Mouse (Mus musculus) cerebellum, adult 2 months (tissue): ENCODE results near the gene Hsd17b6.

Experiments used
- CTCF ChIP-seq: fragments of 200-500 bp; IDR thresholded peaks from 2 replicates; pipeline ENCODE4 v1.5.1; 2011; ENCODE audit warnings: low read depth, mild to moderate bottlenecking, control low read depth, low read length, moderate library complexity, borderline replicate concordance; ENCODE audit not compliant: insufficient read depth
- POLR2A ChIP-seq: fragments of 200-500 bp; IDR thresholded peaks from 2 replicates; pipeline ENCODE4 v1.6.1; 2011; ENCODE audit warnings: low read length, control low read depth, borderline replicate concordance; ENCODE audit not compliant: insufficient read depth

- TF ChIP-seq POLR2A: no peak
- no peak for TF ChIP-seq CTCF
Observed at GRCm38 (mm10) chr10:128005479-128005878, 1.9 kb downstream of the Hsd17b6 start.
